Mouse (Mus musculus) stomach, postnatal 0 days (tissue): ENCODE results near the gene Prkca. TPM values are rescaled to one million over a fixed set of nuclear protein-coding genes. Genes with fewer than 3 reads are reported as not detected.
A peak's percentile ranks its signal among the peaks of the same experiment; 100 is the strongest.

Source experiments
- ATAC-seq: fragments of 200-750 bp; cut with Nextera tagmentation; 2 replicates; pipeline ENCODE4 v1.8.0; 2017; ENCODE audit not compliant: low FRiP score, low TSS enrichment
- DNase-seq: peaks from one replicate; pipeline ENCODE4 v3.0.0-alpha.2; 2016; ENCODE audit warnings: low spot score
- H3K27ac ChIP-seq: fragments of 300-500 bp; sonication (generic); replicated peaks from 2 replicates; pipeline ENCODE4 v1.5.1; 2014; ENCODE audit warnings: mild to moderate bottlenecking, control low read depth
- H3K27me3 ChIP-seq: fragments of 300-500 bp; sonication (generic); 2 replicates; pipeline ENCODE4 v1.6.1; 2014; ENCODE audit warnings: low read length; ENCODE audit not compliant: control insufficient read depth, insufficient read depth
- H3K36me3 ChIP-seq: fragments of 300-500 bp; sonication (generic); 2 replicates; pipeline ENCODE4 v1.6.1; 2014; ENCODE audit warnings: low read length, mixed read lengths; ENCODE audit not compliant: control insufficient read depth, insufficient read depth
- H3K4me1 ChIP-seq: fragments of 300-500 bp; sonication (generic); replicated peaks from 2 replicates; pipeline ENCODE4 v1.6.1; 2014; ENCODE audit warnings: antibody characterized with exemption; ENCODE audit not compliant: control insufficient read depth, insufficient read depth
- H3K4me2 ChIP-seq: fragments of 300-500 bp; sonication (generic); replicated peaks from 2 replicates; pipeline ENCODE4 v1.6.1; 2014; ENCODE audit warnings: low read depth, mild to moderate bottlenecking, control low read depth, moderate library complexity
- H3K4me3 ChIP-seq: fragments of 300-500 bp; sonication (generic); 2 replicates; pipeline ENCODE4 v1.5.1; 2014; ENCODE audit warnings: low read depth, low read length, control low read depth
- H3K9ac ChIP-seq: fragments of 300-500 bp; sonication (generic); 2 replicates; pipeline ENCODE4 v1.6.1; 2014; ENCODE audit warnings: mild to moderate bottlenecking, low read length, control low read depth, mixed read lengths
- H3K9me3 ChIP-seq: fragments of 300-500 bp; sonication (generic); 2 replicates; pipeline ENCODE4 v1.6.1; 2016; ENCODE audit warnings: low read length; ENCODE audit not compliant: control insufficient read depth
- CTCF ChIP-seq: IDR thresholded peaks from 2 replicates; pipeline ENCODE4 v1.5.1; 2016; ENCODE audit warnings: antibody characterized with exemption, low read depth, mild to moderate bottlenecking, moderate library complexity
- EP300 ChIP-seq: optimal IDR thresholded peaks from 2 replicates; pipeline ENCODE3; 2016; ENCODE audit warnings: antibody characterized with exemption
- WGBS: fragments of 180-500 bp; shearing (Covaris S2); extraction: QIAGEN DNeasy Blood & Tissue Kit; methylation state at CpG from one replicate; pipeline ENCODE4 v1.1.7; 2014; 5-methylcytosine and 5-hydroxymethylcytosine counted together
- polyA plus RNA-seq: library from polyadenylated mRNA; unstranded; fragments of >200 nt; fragmentation: Nextera tagmentation; extraction: Ambion mirVana; gene quantifications from 2 replicates; pipeline ENCODE4 v1.2.1, GENCODE M21; 2015

Gene Prkca
- polyA plus RNA-seq, 1 experiment from 2014 or later: 3.7 TPM

DNA sequence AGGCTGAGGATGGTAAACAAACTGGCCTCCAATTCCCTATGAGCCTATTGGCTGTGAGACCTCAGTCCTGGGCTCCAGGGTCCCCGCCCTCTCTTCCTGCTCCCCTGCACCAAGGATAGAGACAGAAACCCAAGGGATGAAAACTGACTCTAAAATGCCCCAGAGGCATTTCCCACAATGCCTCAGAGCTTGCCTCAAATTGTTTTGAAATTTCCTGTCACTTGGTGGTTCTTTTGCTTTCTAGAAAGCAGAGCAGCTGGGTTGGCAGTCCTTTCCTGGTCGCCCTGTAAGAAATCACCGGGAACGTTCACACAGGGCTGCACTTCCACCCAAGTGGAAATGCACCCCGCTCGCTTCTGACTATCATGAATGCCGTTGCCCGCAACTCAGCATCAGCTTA is 66.6 kb downstream of the Prkca start:
- no peaks in the 10 kb centered on the region for H3K4me1 ChIP-seq
- TF ChIP-seq EP300: no peak
- TF ChIP-seq CTCF: no peak
- WGBS: 75% methylated on average over 8 of the region's 8 CpGs
- no peaks in the 10 kb centered on the region for H3K27me3 ChIP-seq
- H3K36me3 ChIP-seq: no peaks in the 10 kb centered on the region
- H3K9me3 ChIP-seq: no peaks in the 10 kb centered on the region
- no peak overlapping the region for H3K27ac ChIP-seq
- H3K9ac ChIP-seq: no peak overlapping the region
- H3K4me2 ChIP-seq: no peak overlapping the region
- DNase-seq (no peak), ATAC-seq (no peak)
- H3K4me3 ChIP-seq: no peak overlapping the region

DNA sequence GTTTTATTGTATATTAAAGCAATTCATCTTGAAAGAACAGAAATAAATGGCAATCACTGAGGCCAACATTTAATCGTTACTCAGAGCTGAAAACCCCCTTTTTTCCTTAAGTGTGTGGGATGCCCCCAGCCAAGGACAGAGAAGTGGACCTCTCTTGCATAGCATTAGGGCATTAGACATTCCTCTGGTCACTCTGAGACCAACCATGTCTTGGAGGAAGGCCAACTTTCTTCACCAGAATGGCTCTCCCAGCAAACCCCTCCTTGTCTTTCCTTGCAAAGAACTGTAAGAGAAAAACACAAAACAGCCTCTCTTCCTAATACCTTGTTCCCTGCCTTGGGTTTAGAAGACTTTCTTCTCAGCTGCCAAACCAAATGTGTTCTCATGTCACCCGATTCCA is 67.6 kb downstream of the Prkca start:
- Histone ChIP-seq H3K27me3 (no peaks in the 10 kb centered on the region), H3K9ac (no peak overlapping the region), H3K4me1 (no peaks in the 10 kb centered on the region), H3K4me2 (no peak overlapping the region), H3K27ac (no peak overlapping the region), H3K36me3 (no peaks in the 10 kb centered on the region), H3K9me3 (no peaks in the 10 kb centered on the region), H3K4me3 (no peak overlapping the region)
- DNase-seq (no peak), ATAC-seq (no peak)
- no peak for TF ChIP-seq EP300
- TF ChIP-seq CTCF: no peak
- WGBS: 67% methylated on average over 2 of the region's 2 CpGs

DNA sequence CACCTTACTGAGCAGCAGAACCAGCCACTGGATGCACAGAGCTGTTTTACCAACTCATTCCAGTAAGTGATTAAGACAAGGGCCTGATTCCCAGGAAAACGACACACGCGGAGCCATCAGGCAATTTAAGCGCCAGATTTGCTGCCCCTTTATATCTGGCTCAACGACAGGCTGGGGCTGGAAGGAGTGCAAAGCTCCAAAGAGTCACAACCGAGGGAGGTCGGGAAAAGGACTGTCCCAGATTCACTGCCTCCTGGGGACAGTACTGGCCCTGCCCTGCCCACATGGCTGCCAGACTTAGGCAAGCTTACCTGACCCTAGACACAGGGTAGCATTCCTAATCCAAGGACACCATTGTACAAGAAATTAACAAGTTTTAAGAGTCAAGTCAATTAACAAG is 69.7 kb downstream of the Prkca start:
- no peak overlapping the region for H3K4me3 ChIP-seq
- H3K36me3 ChIP-seq: no peaks in the 10 kb centered on the region
- ATAC-seq (no peak), DNase-seq (no peak)
- H3K4me2 ChIP-seq: no peak overlapping the region
- H3K27ac ChIP-seq: no peak overlapping the region
- no peaks in the 10 kb centered on the region for H3K4me1 ChIP-seq
- H3K9ac ChIP-seq: no peak overlapping the region
- H3K27me3 ChIP-seq: no peaks in the 10 kb centered on the region
- 74% methylated on average over 7 of the region's 7 CpGs for WGBS
- H3K9me3 ChIP-seq: no peaks in the 10 kb centered on the region
- TF ChIP-seq EP300: no peak
- TF ChIP-seq CTCF: no peak

DNA sequence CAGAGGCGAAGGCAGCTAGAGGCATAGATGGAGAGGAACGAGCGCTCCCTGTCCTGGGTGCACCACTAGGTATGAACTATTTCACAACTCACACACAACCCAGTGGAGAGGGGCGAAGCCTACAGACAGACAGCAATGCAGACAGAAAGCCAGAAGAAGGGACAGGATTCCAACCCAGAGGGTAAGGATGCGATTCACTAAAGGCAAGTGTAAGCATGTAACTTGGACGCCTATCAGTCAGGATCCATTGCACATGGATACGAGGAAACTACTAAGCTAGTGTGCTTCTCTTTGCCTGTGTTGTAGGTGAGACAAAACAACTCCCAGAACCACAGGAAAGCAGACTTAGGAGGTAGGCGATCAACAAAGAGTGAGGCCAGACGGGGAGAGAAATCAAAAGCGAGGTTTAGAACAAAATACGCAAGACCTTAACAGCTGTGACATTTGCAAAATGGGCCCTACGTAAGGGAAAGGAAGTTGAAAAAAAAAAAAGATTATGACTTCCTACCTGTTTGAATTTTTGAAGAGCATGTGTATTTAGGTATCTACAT is 70.2 kb downstream of the Prkca start:
- Histone ChIP-seq H3K27ac (no peak overlapping the region), H3K4me1 (no peaks in the 10 kb centered on the region), H3K27me3 (no peaks in the 10 kb centered on the region), H3K4me2 (no peak overlapping the region), H3K36me3 (no peaks in the 10 kb centered on the region), H3K9ac (no peak overlapping the region), H3K4me3 (no peak overlapping the region), H3K9me3 (no peaks in the 10 kb centered on the region)
- 88% methylated on average over 12 of the region's 12 CpGs for WGBS
- TF ChIP-seq CTCF (no peak), EP300 (no peak)
- ATAC-seq: no peak
- DNase-seq: no peak

DNA sequence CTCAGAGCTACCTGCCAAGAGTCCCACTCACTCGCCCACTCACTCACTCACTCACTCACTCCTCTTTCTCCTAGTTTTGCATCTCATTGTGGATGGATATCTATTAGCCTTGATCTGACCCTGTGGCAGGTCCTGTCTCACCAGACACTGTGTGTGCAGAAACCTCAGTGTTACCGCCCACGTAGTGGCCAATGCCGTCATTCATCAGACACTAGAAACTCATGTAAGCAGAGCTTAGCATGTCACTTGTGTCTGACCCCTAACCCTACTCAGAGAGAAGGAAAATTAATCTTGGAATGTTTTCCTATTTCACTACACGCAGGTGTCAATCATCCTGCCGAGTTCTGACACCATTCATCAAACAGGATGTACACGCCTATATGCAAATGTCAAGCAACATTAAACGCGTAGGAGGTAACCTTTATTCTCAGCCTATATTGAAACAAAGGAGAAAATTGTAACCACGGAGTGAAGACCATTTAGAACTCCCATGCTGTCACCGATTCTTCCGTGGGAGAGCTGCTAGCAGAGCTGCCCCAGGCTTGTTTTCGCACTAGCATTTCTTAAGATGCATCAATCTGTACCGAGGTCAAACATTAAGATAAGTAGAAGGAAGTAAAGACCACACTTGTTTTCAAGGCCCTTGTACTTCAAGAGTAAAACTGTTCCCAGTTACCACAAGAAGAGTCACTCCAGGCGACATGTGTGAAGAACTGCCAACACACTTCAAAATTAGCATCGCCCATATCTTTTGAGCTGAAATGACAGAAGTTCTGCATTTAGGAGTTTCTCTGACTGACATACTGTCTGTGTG is 70.9 kb downstream of the Prkca start:
- Histone ChIP-seq H3K9me3 (no peaks in the 10 kb centered on the region), H3K4me3 (no peak overlapping the region), H3K36me3 (no peaks in the 10 kb centered on the region), H3K9ac (no peak overlapping the region), H3K4me2 (no peak overlapping the region), H3K27me3 (no peaks in the 10 kb centered on the region), H3K27ac (no peak overlapping the region), H3K4me1 (no peaks in the 10 kb centered on the region)
- DNase-seq: no peak
- ATAC-seq: no peak
- no peak for TF ChIP-seq CTCF
- TF ChIP-seq EP300: no peak
- WGBS: 73% methylated on average over 16 of the region's 16 CpGs

DNA sequence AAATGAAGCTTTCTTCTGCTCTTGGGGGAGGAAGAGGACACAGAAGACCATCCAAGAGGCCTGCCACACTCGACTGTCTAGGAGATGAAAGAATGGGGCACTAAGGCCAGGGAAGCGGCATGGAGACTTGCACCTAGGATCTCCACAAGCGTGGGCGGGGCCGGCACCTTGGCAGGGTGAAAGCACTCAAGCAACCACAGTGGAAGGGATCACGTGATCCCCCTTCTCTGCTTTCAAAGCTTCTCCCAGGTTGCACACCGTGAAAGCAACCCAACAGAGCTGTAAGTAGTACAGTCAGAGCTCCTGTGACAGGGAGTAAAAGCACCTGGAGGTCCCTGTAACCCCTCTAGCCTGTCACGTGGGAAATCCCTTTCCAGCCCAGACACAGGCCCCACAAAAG is 72.4 kb downstream of the Prkca start:
- peak; percentile 51 for ATAC-seq
- Histone ChIP-seq H3K9ac (no peak overlapping the region), H3K27ac (no peak overlapping the region), H3K4me2 (no peak overlapping the region), H3K9me3 (no peaks in the 10 kb centered on the region), H3K27me3 (no peaks in the 10 kb centered on the region), H3K4me3 (no peak overlapping the region), H3K4me1 (no peaks in the 10 kb centered on the region), H3K36me3 (no peaks in the 10 kb centered on the region)
- peak; percentile 71 for DNase-seq
- TF ChIP-seq CTCF (no peak), EP300 (no peak)
- WGBS: 55% methylated on average over 8 of the region's 8 CpGs
